Mouse (Mus musculus) heart, embryonic 15.5 days (tissue): ENCODE data around the gene Hmga1. TPM values are rescaled to one million over a fixed set of nuclear protein-coding genes. Genes with fewer than 3 reads are reported as not detected.

Experiments used
- ATAC-seq: fragments of 200-750 bp; cut with Nextera tagmentation; replicated peaks from 2 replicates; pipeline ENCODE4 v1.8.0; 2017; ENCODE audit warnings: low read depth, moderate TSS enrichment; ENCODE audit not compliant: insufficient number of reproducible peaks, insufficient read depth, low FRiP score
- H3K27ac ChIP-seq: fragments of 300-500 bp; sonication (generic); 2 replicates; pipeline ENCODE4 v1.5.1; 2015; ENCODE audit warnings: mild to moderate bottlenecking, inconsistent platforms
- H3K27me3 ChIP-seq: fragments of 300-500 bp; sonication (generic); 2 replicates; pipeline ENCODE4 v1.6.1; 2015; ENCODE audit warnings: inconsistent platforms
- H3K36me3 ChIP-seq: fragments of 300-500 bp; sonication (generic); 2 replicates; pipeline ENCODE4 v1.6.1; 2015; ENCODE audit warnings: mild to moderate bottlenecking, inconsistent platforms
- H3K4me1 ChIP-seq: fragments of 300-500 bp; sonication (generic); replicated peaks from 2 replicates; pipeline ENCODE4 v1.6.1; 2015; ENCODE audit warnings: inconsistent platforms
- H3K4me2 ChIP-seq: fragments of 300-500 bp; sonication (generic); 2 replicates; pipeline ENCODE4 v1.6.1; 2015; ENCODE audit warnings: inconsistent platforms, mild to moderate bottlenecking, moderate library complexity
- H3K4me3 ChIP-seq: fragments of 300-500 bp; sonication (generic); 2 replicates; pipeline ENCODE4 v1.5.1; 2015; ENCODE audit warnings: mild to moderate bottlenecking, inconsistent platforms
- H3K9ac ChIP-seq: fragments of 300-500 bp; sonication (generic); 2 replicates; pipeline ENCODE4 v1.6.1; 2015; ENCODE audit warnings: mild to moderate bottlenecking, inconsistent platforms
- H3K9me3 ChIP-seq: fragments of 300-500 bp; sonication (generic); replicated peaks from 2 replicates; pipeline ENCODE4 v1.6.1; 2016; ENCODE audit warnings: inconsistent platforms
- WGBS: fragments of 180-500 bp; shearing (Covaris S2); methylation state at CpG from one replicate; pipeline ENCODE4 v1.1.7; 2015; ENCODE audit warnings: mixed read lengths; 5-methylcytosine and 5-hydroxymethylcytosine counted together
- polyA plus RNA-seq: library from polyadenylated mRNA; unstranded; fragments of >200 nt; fragmentation: Nextera tagmentation; extraction: Ambion mirVana; gene quantifications from 2 replicates; pipeline ENCODE4 v1.2.1, GENCODE M21; 2015

Hmga1 gene
- polyA plus RNA-seq, 1 experiment from 2014 or later = 95.0 TPM

DNA sequence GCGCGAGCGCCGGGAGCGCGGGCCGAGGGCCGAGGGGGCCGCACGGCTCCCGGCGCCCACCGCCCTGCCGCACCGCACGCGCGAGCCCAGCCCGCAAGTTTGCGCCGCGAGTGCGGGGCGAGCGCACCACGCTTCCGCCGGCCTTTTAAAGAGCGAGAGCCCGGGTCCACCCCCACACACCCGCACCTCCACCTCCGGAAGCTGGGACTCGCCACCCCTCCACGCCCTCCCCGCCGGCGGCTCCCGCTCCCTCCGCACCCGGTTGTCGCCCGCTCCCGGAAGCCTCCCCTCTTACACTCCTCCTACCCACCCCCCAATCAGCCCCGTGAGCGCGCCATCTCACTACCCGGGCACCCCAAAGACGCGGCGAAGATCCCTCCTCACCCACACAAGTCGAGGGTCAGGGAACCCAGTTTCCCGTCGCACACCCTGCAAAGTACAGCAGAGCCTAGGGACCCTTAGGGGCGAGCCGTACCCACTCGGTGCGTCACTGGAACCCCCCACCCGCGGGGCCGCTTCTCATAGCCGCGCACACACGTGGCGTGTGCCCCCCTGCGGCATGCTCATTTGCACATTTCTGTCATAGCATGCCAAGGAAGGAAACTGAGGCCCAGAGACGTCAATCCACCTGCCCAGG lies 42.9 kb upstream of the Hmga1 start:
- Histone ChIP-seq H3K4me2 (peak overlapping the region; percentile 99), H3K9me3 (no peaks in the 10 kb centered on the region), H3K27ac (no peak overlapping the region), H3K4me3 (peak overlapping the region; percentile 58), H3K4me1 (peaks cover 24% of the 10 kb centered on the region), H3K27me3 (peaks cover 100% of the 10 kb centered on the region), H3K36me3 (no peaks in the 10 kb centered on the region), H3K9ac (peak overlapping the region; percentile 49; the same call in 1 of the 2 replicates)
- WGBS = 1% methylated on average over 49 of the region's 66 CpGs
- no peak for ATAC-seq

DNA sequence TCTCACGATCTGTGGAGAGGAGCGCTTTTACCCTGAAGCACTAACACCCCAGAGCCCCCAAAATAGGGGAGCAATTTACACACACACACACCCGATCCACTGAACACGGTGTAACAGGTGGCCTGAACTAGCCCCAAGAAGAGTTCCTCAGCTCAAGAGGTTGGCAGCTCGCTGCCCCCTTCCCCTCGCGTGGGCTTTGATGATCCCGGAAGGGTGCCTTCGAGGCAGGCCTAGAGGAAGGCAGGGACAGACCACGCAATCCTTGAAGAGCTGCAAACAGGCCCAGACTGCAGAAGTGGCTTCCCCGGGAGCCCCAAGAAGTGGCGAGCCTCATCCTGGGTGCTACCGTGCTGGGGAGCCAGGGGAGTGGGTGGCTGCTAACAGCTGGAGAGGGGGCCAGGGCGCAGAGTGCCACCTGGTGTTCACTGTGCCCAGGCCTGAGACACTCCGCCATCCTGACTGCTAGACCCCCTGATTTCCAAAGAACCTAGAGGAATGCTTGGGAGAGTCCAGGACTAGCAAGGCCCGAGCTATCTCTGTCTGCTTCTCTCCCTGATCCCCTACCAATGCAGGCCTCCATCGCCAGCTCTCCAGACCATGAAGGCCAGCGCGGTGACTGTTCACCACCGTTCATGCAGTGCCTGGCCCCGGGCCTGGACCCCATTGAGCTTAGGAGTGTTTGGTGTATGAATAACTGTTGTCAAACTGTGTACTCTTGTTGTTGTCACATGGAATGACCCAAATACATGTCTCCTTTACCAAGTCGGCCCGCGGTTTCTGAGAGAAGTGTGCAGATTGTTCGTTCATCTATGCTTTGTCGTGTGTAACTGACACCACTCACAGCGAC lies 42.2 kb upstream of the Hmga1 start:
- peak overlapping the region; percentile 99 for H3K4me2 ChIP-seq
- H3K36me3 ChIP-seq = no peaks in the 10 kb centered on the region
- no peaks in the 10 kb centered on the region for H3K9me3 ChIP-seq
- peaks cover 24% of the 10 kb centered on the region for H3K4me1 ChIP-seq
- WGBS = 33% methylated on average over 27 of the region's 27 CpGs
- ATAC-seq = 0 out of 2 replicates have a peak, but pooled peaks have one; percentile 24
- H3K9ac ChIP-seq = no peak overlapping the region; the same call in 1 of the 2 replicates
- peaks cover 100% of the 10 kb centered on the region for H3K27me3 ChIP-seq
- no peak overlapping the region for H3K27ac ChIP-seq
- peak overlapping the region; percentile 58 for H3K4me3 ChIP-seq

DNA sequence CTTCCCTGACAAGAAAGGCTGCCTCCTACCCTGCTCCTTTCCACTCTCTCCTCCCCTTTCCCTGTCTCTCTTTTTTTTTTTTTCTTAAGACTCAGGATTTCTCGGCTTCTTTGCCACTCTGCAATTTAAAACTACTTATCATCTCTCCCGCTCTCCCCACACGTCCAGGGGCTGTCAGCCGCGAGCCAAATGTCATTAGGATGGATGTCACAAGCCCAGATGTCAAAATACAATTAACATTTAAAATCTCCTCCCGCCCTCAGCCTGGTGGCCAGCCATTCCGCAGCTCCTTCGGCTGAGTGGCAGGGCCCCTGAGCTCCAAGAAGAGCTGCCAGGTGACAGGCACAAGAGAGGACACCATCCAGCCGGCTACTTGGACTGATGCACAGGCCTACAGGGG lies 38.0 kb upstream of the Hmga1 start:
- H3K9ac ChIP-seq = no peak overlapping the region
- peaks cover 14% of the 10 kb centered on the region for H3K4me1 ChIP-seq
- H3K36me3 ChIP-seq = no peaks in the 10 kb centered on the region
- H3K27ac ChIP-seq = no peak overlapping the region
- H3K27me3 ChIP-seq = peaks cover 93% of the 10 kb centered on the region
- no peaks in the 10 kb centered on the region for H3K9me3 ChIP-seq
- 27% methylated on average over 9 of the region's 9 CpGs for WGBS
- no peak for ATAC-seq
- H3K4me3 ChIP-seq = no peak overlapping the region
- H3K4me2 ChIP-seq = no peak overlapping the region

DNA sequence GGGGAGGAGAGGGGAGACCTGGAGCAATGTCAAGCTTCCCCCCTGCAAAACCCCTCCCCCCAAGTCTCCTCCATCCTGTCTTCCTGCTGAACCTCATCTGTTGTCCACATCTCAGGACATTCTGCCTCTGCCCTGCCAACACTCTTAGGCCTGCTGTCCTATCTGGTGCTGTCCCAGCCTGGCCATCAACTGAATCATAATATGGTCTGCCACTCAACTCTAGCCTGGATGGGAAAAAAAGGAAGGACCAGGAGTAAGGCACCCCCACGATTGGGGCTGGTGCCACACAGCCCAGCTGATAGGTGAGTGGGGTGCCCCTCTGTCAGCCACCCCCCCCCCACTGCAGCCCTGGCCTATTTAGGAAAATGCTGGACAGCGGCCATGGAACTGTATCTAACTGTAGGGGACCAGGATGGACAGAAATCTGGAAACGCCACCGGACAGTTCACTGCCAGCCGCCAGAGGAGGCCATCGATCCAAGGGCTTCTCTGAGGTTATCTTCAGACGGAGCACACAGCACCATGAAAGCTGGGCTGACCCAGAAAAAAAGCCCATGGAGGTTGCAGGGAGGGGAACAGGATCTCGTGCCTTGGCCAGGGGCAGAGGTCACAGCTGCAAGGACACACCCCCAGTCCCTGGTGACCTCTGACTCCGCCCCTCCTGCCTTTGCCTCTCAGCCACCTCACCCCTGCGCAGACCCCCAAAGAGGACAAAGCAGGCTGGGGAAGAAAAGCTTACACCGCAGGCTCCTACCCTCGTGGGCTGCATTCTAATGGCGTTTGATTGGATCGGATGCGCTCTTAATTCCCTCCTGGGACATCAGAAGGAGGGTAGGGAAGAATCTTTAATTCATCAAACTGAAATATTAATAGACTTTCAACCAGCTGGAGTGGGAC lies 37.3 kb upstream of the Hmga1 start:
- Histone ChIP-seq H3K4me3 (no peak overlapping the region), H3K27ac (no peak overlapping the region), H3K4me1 (peaks cover 7% of the 10 kb centered on the region), H3K36me3 (no peaks in the 10 kb centered on the region), H3K9me3 (no peaks in the 10 kb centered on the region), H3K4me2 (no peak overlapping the region), H3K9ac (no peak overlapping the region), H3K27me3 (peaks cover 86% of the 10 kb centered on the region)
- ATAC-seq = no peak
- WGBS = 45% methylated on average over 15 of the region's 15 CpGs

DNA sequence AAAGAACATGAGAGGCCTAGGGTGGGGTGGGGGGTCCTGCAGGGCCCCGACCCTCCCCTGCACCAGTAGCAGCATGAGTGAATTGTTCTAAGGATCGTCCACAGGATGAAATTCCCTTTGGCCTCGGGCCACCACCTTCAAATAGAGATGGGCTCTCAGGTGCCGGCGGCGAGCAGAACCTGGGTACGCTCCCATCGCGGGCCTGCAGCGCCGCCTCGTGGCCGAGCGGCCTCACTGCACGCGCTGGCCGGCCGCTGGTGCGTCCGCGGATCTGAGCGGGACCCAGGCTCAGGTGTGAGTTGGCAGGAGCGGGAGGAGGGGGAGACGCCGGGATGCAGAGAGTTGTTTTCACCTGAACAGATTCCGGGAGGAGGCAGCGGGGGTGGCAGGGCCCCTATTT lies 35.7 kb upstream of the Hmga1 start:
- ATAC-seq = no peak
- WGBS = 1% methylated on average over 27 of the region's 27 CpGs
- Histone ChIP-seq H3K4me3 (no peak overlapping the region), H3K4me2 (no peak overlapping the region), H3K27ac (no peak overlapping the region), H3K4me1 (peaks cover 6% of the 10 kb centered on the region; the same call in 1 of the 2 replicates), H3K36me3 (no peaks in the 10 kb centered on the region), H3K9me3 (no peaks in the 10 kb centered on the region), H3K9ac (no peak overlapping the region), H3K27me3 (peaks cover 70% of the 10 kb centered on the region)

DNA sequence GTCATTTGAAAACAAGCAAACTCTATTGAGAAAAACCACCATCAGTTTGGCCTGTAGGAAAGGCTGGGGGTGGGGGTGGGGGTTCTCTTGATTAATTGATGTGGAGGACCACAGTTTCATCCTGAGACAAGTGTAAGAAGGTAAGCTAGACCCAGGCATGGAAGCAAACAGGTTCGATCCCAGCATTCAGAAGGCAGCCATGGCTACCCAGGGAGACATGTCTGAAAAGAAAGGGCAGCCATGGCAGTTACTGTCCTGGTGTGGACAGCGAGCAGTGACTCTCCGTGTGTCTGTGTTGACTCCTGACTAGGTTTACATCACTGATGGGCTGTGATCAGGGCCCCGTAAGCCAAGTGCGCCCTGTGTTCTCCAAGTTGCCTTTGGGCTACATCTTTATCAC lies 35.0 kb upstream of the Hmga1 start, which contains the start of gene Grm4:
Gene Grm4 (minus strand): TSS at position 101 of the 400 bp plus-strand sequence.
- no peak for ATAC-seq
- WGBS = 65% methylated on average over 5 of the region's 5 CpGs
- Histone ChIP-seq H3K36me3 (no peaks in the 10 kb centered on the region), H3K9ac (no peak within 1 kb of the TSS), H3K27me3 (peaks cover 63% of the 10 kb centered on the region), H3K27ac (no peak within 1 kb of the TSS), H3K4me3 (no peak within 1 kb of the TSS), H3K4me2 (no peak within 1 kb of the TSS), H3K9me3 (no peaks in the 10 kb centered on the region), H3K4me1 (peaks cover 6% of the 10 kb centered on the region; the same call in 1 of the 2 replicates)

DNA sequence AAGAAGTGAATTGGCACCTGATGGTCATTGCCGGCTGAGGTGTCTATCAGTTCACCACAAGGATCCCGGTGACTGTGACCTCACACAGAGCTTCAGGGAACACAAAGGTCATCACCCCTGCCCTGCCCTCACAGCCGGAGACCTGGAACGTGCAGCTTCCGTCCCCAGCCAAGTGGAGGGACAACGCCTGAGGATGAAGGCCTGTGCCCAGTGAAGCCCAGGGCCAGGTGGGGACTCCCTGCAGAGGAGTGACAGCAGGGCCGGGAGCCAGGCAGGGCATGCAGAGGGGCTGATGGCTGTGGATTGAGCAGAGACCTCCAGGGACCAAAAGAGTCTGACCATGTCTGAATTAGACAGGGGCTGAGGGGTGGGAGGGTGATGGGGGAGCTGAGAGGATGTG lies 33.2 kb upstream of the Hmga1 start:
- Histone ChIP-seq H3K27ac (no peak overlapping the region), H3K27me3 (peaks cover 44% of the 10 kb centered on the region), H3K4me1 (peaks cover 6% of the 10 kb centered on the region; the same call in 1 of the 2 replicates), H3K9ac (no peak overlapping the region), H3K9me3 (no peaks in the 10 kb centered on the region), H3K4me2 (no peak overlapping the region), H3K36me3 (no peaks in the 10 kb centered on the region), H3K4me3 (no peak overlapping the region)
- WGBS = 56% methylated on average over 7 of the region's 7 CpGs
- ATAC-seq = no peak

DNA sequence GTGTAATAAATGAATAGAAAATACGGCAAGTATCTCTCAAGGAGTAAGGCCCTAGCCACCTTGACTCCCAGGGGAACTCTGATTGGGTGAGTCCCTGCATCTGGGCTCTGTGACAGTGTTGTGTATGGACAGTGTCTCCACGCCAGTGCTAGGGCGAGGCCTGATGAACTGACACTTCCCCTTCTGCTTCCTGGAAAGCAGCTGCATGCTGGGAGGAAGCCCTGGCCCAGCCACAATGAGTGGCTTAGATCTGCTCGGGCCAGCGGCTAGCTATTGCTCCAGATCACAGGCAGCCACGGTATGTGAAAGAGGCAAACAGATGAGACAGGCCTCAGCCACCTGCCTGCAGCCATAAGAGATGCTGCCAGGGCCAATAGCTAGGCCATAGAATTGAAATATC lies 29.1 kb upstream of the Hmga1 start:
- no peaks in the 10 kb centered on the region for H3K36me3 ChIP-seq
- H3K27ac ChIP-seq = no peak overlapping the region
- H3K4me2 ChIP-seq = no peak overlapping the region
- peaks cover 4% of the 10 kb centered on the region for H3K27me3 ChIP-seq
- H3K4me1 ChIP-seq = no peaks in the 10 kb centered on the region
- H3K9ac ChIP-seq = no peak overlapping the region
- no peaks in the 10 kb centered on the region for H3K9me3 ChIP-seq
- 71% methylated on average over 6 of the region's 6 CpGs for WGBS
- no peak for ATAC-seq
- no peak overlapping the region for H3K4me3 ChIP-seq

DNA sequence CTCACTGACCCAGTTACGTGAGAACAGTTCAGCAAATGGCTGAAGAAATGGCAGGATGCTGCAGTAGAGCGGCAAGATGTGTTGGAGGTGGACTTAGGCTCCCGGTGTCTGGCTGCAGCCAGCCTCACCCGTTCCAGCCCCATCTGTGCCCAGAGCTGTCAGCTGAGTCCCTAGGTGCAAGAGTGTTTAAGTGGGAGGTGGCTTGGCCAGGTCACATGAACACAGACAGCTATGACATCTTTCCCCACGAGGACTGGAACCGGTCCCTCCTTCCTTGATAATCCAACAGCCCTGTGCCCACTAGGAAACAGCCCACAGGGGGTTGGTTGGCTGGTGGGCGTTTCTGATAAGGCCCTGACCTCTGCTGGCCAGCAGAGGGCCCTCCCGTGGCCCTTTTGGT lies 28.3 kb upstream of the Hmga1 start:
- Histone ChIP-seq H3K4me3 (no peak overlapping the region), H3K36me3 (no peaks in the 10 kb centered on the region), H3K4me2 (no peak overlapping the region), H3K9me3 (no peaks in the 10 kb centered on the region), H3K27me3 (no peaks in the 10 kb centered on the region), H3K4me1 (no peaks in the 10 kb centered on the region), H3K27ac (no peak overlapping the region), H3K9ac (no peak overlapping the region)
- ATAC-seq = no peak
- 47% methylated on average over 8 of the region's 8 CpGs for WGBS

DNA sequence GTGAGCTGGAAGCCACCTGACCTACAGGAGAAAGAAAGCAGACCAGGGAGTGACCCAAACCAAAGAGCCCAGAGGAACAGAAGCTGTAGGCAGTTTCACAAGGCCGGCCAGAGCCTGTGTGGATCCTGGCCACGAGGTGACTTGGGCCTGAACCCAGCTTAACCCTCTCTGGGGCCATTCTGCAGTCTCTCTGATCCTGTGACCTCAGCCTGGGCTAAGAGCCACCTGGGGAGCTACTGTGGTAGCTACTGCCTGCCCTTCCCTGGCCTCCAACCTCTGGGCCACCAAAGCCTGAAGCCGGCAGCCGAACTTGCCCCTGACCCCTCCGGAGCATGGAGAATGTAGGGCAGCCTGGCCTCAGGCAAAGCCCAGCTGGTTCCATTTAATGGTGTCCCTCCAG lies 27.5 kb upstream of the Hmga1 start:
- no peaks in the 10 kb centered on the region for H3K9me3 ChIP-seq
- H3K4me2 ChIP-seq = no peak overlapping the region
- no peaks in the 10 kb centered on the region for H3K36me3 ChIP-seq
- no peak overlapping the region for H3K27ac ChIP-seq
- no peak for ATAC-seq
- H3K27me3 ChIP-seq = no peaks in the 10 kb centered on the region
- H3K9ac ChIP-seq = no peak overlapping the region
- WGBS = 71% methylated on average over 5 of the region's 5 CpGs
- H3K4me1 ChIP-seq = no peaks in the 10 kb centered on the region
- no peak overlapping the region for H3K4me3 ChIP-seq

DNA sequence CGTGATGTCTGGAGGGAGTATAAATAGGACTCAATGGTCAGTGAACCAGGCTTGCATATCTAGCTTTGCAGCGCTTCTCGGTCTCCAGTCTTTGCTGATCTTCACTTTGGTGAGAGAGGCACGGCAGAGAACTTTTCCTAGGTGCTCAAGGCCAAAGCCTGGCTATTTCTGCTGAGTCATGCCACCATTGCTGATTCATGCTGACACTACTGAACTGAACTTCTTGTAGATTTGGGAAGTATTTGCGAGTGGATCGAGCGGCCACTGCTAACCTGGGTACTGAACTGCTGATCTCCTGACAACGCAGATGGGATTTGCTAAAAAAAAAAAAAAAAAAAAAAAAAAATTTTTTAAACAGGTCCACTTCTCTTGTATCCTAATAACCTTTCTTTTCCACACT lies 24.2 kb upstream of the Hmga1 start:
- H3K4me1 ChIP-seq = no peaks in the 10 kb centered on the region
- no peak overlapping the region for H3K9ac ChIP-seq
- H3K36me3 ChIP-seq = no peaks in the 10 kb centered on the region
- WGBS = 79% methylated on average over 8 of the region's 8 CpGs
- H3K9me3 ChIP-seq = no peaks in the 10 kb centered on the region
- no peak for ATAC-seq
- H3K4me3 ChIP-seq = no peak overlapping the region
- no peak overlapping the region for H3K27ac ChIP-seq
- no peak overlapping the region for H3K4me2 ChIP-seq
- no peaks in the 10 kb centered on the region for H3K27me3 ChIP-seq
